Mouse (Mus musculus) forebrain, embryonic 11.5 days (tissue): ENCODE results near the gene Rpn2. TPM values are rescaled to one million over a fixed set of nuclear protein-coding genes. Genes with fewer than 3 reads are reported as not detected.

Experiments
- ATAC-seq: fragments of 200-750 bp; cut with Nextera tagmentation; replicated peaks from 2 replicates; pipeline ENCODE4 v1.8.0; 2017; ENCODE audit warnings: moderate TSS enrichment; ENCODE audit not compliant: low FRiP score
- DNase-seq: peaks from one replicate; pipeline ENCODE4 v3.0.0-alpha.2; 2017; ENCODE audit warnings: low spot score
- H3K27ac ChIP-seq: fragments of 300-500 bp; sonication (generic); 2 replicates; pipeline ENCODE4 v1.5.1; 2014; ENCODE audit warnings: low read depth, low read length
- H3K27me3 ChIP-seq: fragments of 300-500 bp; sonication (generic); 2 replicates; pipeline ENCODE4 v1.6.1; 2014; ENCODE audit warnings: mild to moderate bottlenecking, low read length, mixed read lengths; ENCODE audit not compliant: control insufficient read depth, insufficient read depth
- H3K36me3 ChIP-seq: fragments of 300-500 bp; sonication (generic); 2 replicates; pipeline ENCODE4 v1.6.1; 2014; ENCODE audit warnings: mild to moderate bottlenecking, low read length, moderate library complexity, mixed read lengths; ENCODE audit not compliant: control insufficient read depth, insufficient read depth
- H3K4me1 ChIP-seq: fragments of 300-500 bp; sonication (generic); replicated peaks from 2 replicates; pipeline ENCODE4 v1.6.1; 2014; ENCODE audit warnings: low read length, mixed read lengths; ENCODE audit not compliant: control insufficient read depth, insufficient read depth
- H3K4me2 ChIP-seq: fragments of 300-500 bp; sonication (generic); 2 replicates; pipeline ENCODE4 v1.6.1; 2014; ENCODE audit warnings: low read depth, mild to moderate bottlenecking, low read length, moderate library complexity, mixed read lengths; ENCODE audit not compliant: severe bottlenecking
- H3K4me3 ChIP-seq: fragments of 300-500 bp; sonication (generic); 2 replicates; pipeline ENCODE4 v1.5.1; 2014; ENCODE audit warnings: low read depth, low read length
- H3K9ac ChIP-seq: fragments of 300-500 bp; sonication (generic); 2 replicates; pipeline ENCODE4 v1.6.1; 2014; ENCODE audit warnings: low read length
- H3K9me3 ChIP-seq: fragments of 300-500 bp; sonication (generic); 2 replicates; pipeline ENCODE4 v1.6.1; 2016; ENCODE audit warnings: low read length, mixed read lengths; ENCODE audit not compliant: control insufficient read depth
- WGBS: fragments of 180-500 bp; shearing (Covaris S2); extraction: QIAGEN DNeasy Blood & Tissue Kit; methylation state at CpG from one replicate; pipeline ENCODE4 v1.1.7; 2014; 5-methylcytosine and 5-hydroxymethylcytosine counted together
- polyA plus RNA-seq: library from polyadenylated mRNA; unstranded; fragments of >200 nt; fragmentation: Nextera tagmentation; extraction: Ambion mirVana; gene quantifications from 2 replicates; pipeline ENCODE4 v1.2.1, GENCODE M21; 2014

Rpn2 gene
- polyA plus RNA-seq, 1 experiment from 2014 or later = 277 TPM

GRCm38 (mm10) chr2:157332059-157332458, 53.2 kb downstream of the Rpn2 start:
- 81% methylated on average over 5 of the region's 5 CpGs for WGBS

DNA sequence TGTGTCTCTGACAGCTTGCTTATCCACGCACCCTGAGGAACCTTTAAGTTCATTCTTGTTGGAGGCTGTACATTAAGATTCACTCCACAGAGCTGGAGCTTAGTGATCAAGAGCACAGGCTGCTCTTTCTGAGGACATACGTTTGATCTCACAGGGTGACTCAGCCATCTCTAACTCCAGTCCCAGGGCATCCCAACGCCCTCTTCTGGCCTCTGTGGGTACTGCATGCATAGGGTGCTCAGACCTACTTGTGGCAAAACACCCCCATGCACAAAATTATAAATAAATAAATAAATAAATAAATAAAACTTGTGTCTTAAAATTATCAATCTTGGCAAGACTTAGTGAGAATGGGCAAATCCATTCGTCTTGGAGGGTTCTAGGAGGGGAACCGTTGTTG, 59.8 kb downstream of the Rpn2 start:
- WGBS = 34% methylated on average over 5 of the region's 5 CpGs

More at GRCm38 (mm10) chr2:157332059-157332458, 53.2 kb downstream of the Rpn2 start:
- Histone ChIP-seq H3K4me3 (no peak overlapping the region), H3K27me3 (no peaks in the 10 kb centered on the region), H3K9ac (no peak overlapping the region), H3K4me1 (peaks cover 23% of the 10 kb centered on the region), H3K36me3 (no peaks in the 10 kb centered on the region), H3K4me2 (no peak overlapping the region), H3K9me3 (no peaks in the 10 kb centered on the region), H3K27ac (no peak overlapping the region)
- ATAC-seq = no peak
- no peak for DNase-seq

DNA sequence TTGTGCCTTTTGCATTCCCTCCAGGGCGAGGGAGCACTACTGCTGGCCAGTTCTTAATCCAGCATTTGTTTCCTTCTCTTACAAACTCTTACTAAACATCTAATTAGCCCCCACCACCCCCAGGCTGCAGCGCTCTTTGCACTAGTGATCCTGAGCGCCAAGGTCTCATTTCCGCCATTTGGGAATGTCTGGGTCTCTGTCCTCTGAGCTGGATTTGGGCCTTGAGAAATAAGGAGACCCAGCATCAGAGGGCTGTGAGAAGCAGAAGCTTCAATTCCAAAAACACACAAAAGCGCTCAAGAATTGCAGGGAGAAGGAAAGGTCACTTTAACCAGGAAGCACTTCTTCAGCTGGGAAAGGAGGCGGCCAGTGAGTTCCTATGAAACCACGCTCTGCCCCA, 60.7 kb downstream of the Rpn2 start:
- ATAC-seq = no peak
- Histone ChIP-seq H3K4me1 (peaks cover 32% of the 10 kb centered on the region), H3K9me3 (no peaks in the 10 kb centered on the region), H3K4me3 (no peak overlapping the region), H3K27ac (peak overlapping the region; percentile 98), H3K4me2 (no peak overlapping the region), H3K27me3 (no peaks in the 10 kb centered on the region), H3K36me3 (no peaks in the 10 kb centered on the region), H3K9ac (peak overlapping the region; percentile 44; the same call in 1 of the 2 replicates)
- DNase-seq = no peak
- WGBS = 53% methylated on average over 7 of the region's 7 CpGs

More for the DNA sequence above, 59.8 kb downstream of the Rpn2 start:
- Histone ChIP-seq H3K27me3 (no peaks in the 10 kb centered on the region), H3K9ac (no peak overlapping the region), H3K36me3 (no peaks in the 10 kb centered on the region), H3K27ac (peak overlapping the region; percentile 98; the same call in 1 of the 2 replicates), H3K4me2 (no peak overlapping the region), H3K4me1 (peaks cover 32% of the 10 kb centered on the region), H3K9me3 (no peaks in the 10 kb centered on the region), H3K4me3 (no peak overlapping the region)
- ATAC-seq (no peak), DNase-seq (peak; percentile 88)

- peaks cover 32% of the 10 kb centered on the region for H3K4me1 ChIP-seq
- no peaks in the 10 kb centered on the region for H3K27me3 ChIP-seq
- H3K9me3 ChIP-seq = no peaks in the 10 kb centered on the region
- H3K27ac ChIP-seq = peak overlapping the region; percentile 98
- peak; percentile 76 for DNase-seq
- 13% methylated on average over 7 of the region's 7 CpGs for WGBS
- peak; percentile 75 for ATAC-seq
- no peak overlapping the region for H3K4me2 ChIP-seq
- H3K4me3 ChIP-seq = no peak overlapping the region
- H3K9ac ChIP-seq = peak overlapping the region; percentile 44
- no peaks in the 10 kb centered on the region for H3K36me3 ChIP-seq
Measured at GRCm38 (mm10) chr2:157340221-157340741, 61.5 kb downstream of the Rpn2 start.

- WGBS = 35% methylated on average over 11 of the region's 11 CpGs
- DNase-seq (peak; percentile 92), ATAC-seq (peak; percentile 47)
- Histone ChIP-seq H3K9me3 (no peaks in the 10 kb centered on the region), H3K27ac (peak overlapping the region; percentile 98), H3K4me2 (no peak overlapping the region), H3K4me3 (no peak overlapping the region), H3K36me3 (no peaks in the 10 kb centered on the region), H3K9ac (peak overlapping the region; percentile 64), H3K4me1 (peaks cover 32% of the 10 kb centered on the region), H3K27me3 (no peaks in the 10 kb centered on the region)
Measured at GRCm38 (mm10) chr2:157341554-157342270, 62.9 kb downstream of the Rpn2 start.

DNA sequence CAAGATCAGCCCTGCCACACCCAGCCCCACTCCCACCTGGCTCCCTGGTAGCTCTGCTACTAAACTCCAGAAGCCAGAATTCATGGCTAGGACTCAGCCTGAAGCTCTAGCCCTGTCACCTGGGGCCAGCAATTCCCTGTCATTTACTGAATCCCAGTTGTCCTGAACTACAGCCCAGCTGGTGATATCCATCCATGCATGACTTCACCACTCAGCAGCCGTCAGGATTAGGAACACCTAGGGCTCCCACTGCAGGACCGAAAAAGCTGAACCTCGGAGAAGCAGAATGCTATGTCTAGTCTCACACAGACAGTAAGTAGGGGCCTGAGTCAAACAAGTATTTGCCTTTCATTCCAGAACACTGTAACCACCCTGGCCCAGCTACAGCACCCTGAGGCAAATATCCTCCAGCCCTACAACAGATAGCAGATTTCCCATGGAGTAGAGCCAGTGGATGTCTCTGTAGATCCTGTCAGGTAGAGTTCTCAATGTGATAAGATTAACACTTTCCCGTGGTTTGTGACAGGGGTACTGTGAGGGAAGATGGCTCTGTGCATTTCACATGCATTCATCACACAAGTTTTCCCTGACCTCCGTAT, 63.6 kb downstream of the Rpn2 start:
- H3K9ac ChIP-seq = peak overlapping the region; percentile 64
- no peaks in the 10 kb centered on the region for H3K9me3 ChIP-seq
- H3K4me3 ChIP-seq = no peak overlapping the region
- ATAC-seq (no peak), DNase-seq (no peak)
- no peaks in the 10 kb centered on the region for H3K36me3 ChIP-seq
- H3K4me1 ChIP-seq = peaks cover 32% of the 10 kb centered on the region
- WGBS = 38% methylated on average over 5 of the region's 5 CpGs
- H3K27ac ChIP-seq = peak overlapping the region; percentile 82
- H3K4me2 ChIP-seq = no peak overlapping the region
- no peaks in the 10 kb centered on the region for H3K27me3 ChIP-seq

DNA sequence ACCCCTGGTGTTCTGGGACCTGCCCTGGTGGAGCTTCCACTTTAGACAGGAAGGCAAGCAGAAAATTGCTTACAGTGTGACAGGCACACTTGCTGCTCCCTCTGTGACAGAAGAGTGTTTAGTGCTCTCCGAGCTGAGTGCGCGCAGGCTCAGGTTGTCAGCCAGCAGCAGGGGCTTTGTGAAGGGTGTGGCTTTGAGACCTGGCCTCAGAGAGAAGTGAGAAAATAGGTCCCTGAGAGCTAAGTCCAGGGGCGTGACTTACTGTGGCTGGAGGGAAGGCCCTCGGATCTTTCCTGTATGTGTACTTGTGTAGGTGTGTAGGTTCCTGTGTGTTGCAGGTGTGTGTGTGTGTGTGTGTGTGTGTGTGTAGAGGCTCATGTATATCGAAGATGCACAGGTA, 64.5 kb downstream of the Rpn2 start:
- Histone ChIP-seq H3K4me2 (no peak overlapping the region), H3K4me1 (peaks cover 36% of the 10 kb centered on the region), H3K9ac (0 out of 2 replicates have a peak overlapping the region, but pooled peaks have one; percentile 5), H3K9me3 (no peaks in the 10 kb centered on the region), H3K4me3 (no peak overlapping the region), H3K27me3 (no peaks in the 10 kb centered on the region), H3K27ac (no peak overlapping the region; the same call in 1 of the 2 replicates), H3K36me3 (no peaks in the 10 kb centered on the region)
- WGBS = 59% methylated on average over 6 of the region's 6 CpGs
- DNase-seq (no peak), ATAC-seq (no peak)

GRCm38 (mm10) chr2:157347361-157348159, 68.7 kb downstream of the Rpn2 start, which contains the start of gene Ghrh:
Gene Ghrh (minus strand): TSS chr2:157347506.
- peak within 1 kb of the TSS; percentile 37 for H3K9ac ChIP-seq
- H3K4me2 ChIP-seq = no peak within 1 kb of the TSS
- no peak within 1 kb of the TSS for H3K4me3 ChIP-seq
- H3K36me3 ChIP-seq = no peaks in the 10 kb centered on the region
- H3K27ac ChIP-seq = peak within 1 kb of the TSS; percentile 68
- DNase-seq (peak; percentile 54), ATAC-seq (no peak)
- no peaks in the 10 kb centered on the region for H3K9me3 ChIP-seq
- WGBS = 70% methylated on average over 26 of the region's 26 CpGs
- peaks cover 8% of the 10 kb centered on the region; the same call in 1 of the 2 replicates for H3K4me1 ChIP-seq
- no peaks in the 10 kb centered on the region for H3K27me3 ChIP-seq
